Mouse (Mus musculus): Measurements from ENCODE around the gene Bfsp1. TPM values are rescaled to one million over a fixed set of nuclear protein-coding genes. Genes with fewer than 3 reads are reported as not detected.

Gene Bfsp1
- polyA plus RNA-seq (2012; rRNA removed) = 0.32 and 0.85 TPM in 2 replicates

DNA sequence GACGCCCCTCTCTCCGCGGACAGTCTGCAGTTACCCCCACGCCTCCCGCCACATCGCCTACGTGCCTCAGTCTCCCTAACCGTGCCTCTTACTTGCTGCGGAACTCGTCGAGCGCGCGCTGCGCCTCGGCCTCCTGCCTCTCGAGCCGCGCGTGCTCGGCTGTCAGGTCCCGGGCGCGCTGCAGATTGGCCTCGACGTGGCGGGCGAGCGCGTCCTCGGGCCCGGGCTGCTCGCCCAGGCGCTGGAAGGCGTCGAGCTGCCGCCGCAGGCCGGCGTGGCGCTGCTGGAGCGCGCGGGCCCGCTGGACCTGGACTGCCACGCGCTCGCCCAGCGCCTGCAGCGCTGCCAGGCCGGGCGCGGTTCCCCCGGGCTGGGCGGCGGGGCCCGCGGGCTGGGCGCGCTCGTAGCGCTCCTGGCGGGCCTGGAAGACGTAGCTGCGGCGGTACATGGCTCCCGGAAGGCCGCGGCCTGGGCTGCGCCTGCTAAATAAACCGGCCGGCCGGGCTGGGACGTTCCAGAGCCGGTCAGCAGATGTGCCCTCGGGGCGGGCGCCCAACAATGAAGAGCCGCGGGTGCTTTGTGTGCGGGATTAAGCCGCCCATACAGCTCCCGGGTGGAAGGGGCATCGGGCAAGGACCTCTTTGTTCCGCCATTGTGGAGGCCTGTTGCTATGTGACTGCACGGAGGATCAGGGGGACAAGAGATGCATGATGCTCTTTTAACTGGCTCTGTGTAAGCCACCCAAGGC lies at the start of gene Bfsp1:
Gene Bfsp1 (minus strand): TSS at position 690 of the 748 bp plus-strand sequence.

Other genes with a start within 250 kb of the Bfsp1 start
- gene Dstn, start 52.1 kb upstream of the Bfsp1 start, polyA plus RNA-seq (2012; rRNA removed) = 20.6 and 28.3 TPM in 2 replicates
- gene Rrbp1, start 148.1 kb upstream of the Bfsp1 start, polyA plus RNA-seq (2012; rRNA removed) = 44.9 and 49.0 TPM in 2 replicates
- 0.67 TPM in 1 of 2 replicates, not detected in the other for gene Banf2, start 169.9 kb upstream of the Bfsp1 start, polyA plus RNA-seq (2012; rRNA removed)